Mouse (Mus musculus) left cerebral cortex, adult 8-10 months (tissue): ENCODE data around the gene Gm14288. TPM values are rescaled to one million over a fixed set of nuclear protein-coding genes. Genes with fewer than 3 reads are reported as not detected.
"Not testable (repeated sequence)": the region's sequence is repeated elsewhere in the genome, so short reads cannot be mapped to it uniquely, and the experiment has no call there.

Experiments used
- DNase-seq, 2 experiments: peaks; one replicate each; pipeline ENCODE4 v3.0.0; 2022; ENCODE audit warnings: low spot score in 2 of 2
- total RNA-seq, 4 experiments: library from RNA; stranded (reverse); gene quantifications; 2 replicates each; pipeline ENCODE4 v1.2.4; 2022

The Gm14288 gene
- total RNA-seq = 10 to 100 TPM; 11.5 to 16.7 (median 14.2) TPM

GRCm38 (mm10) chr2:175800993-175801392, at the start of gene Gm14288:
Gene Gm14288 (minus strand): TSS chr2:175801093.
- not testable (repeated sequence) for DNase-seq

- not testable (repeated sequence) for DNase-seq
These were observed 59.7 kb downstream of the Gm14288 start, which contains the start of gene Gm2007 for GRCm38 (mm10) chr2:175741237-175741636. Gene Gm2007 (plus strand): TSS chr2:175741537.

Other genes starting within 250 kb of the Gm14288 start
- gene Gm11007, start 157.1 kb downstream of the Gm14288 start, total RNA-seq = not detected
- not detected for gene Zfp969, start 97.4 kb downstream of the Gm14288 start, total RNA-seq
- not detected for gene Gm2007, start 59.6 kb downstream of the Gm14288 start, total RNA-seq
- 10 to 100 TPM; 42.0 to 58.3 (median 48.3) TPM for gene Gm6710, start 68.1 kb upstream of the Gm14288 start, total RNA-seq
- 1 to 10 TPM; 5.3 to 7.5 (median 6.6) TPM for gene Zfp966, start 130.0 kb upstream of the Gm14288 start, total RNA-seq
- 10 to 100 TPM; 41.4 to 58.9 (median 53.9) TPM for gene Gm2026, start 164.2 kb upstream of the Gm14288 start, total RNA-seq